Mouse (Mus musculus): ENCODE measurements around the gene Cyp4f37.
A peak's percentile ranks its signal among the peaks of the same experiment; 100 is the strongest.

Gene Cyp4f37

GRCm38 (mm10) chr17:32680404-32680803, 59.3 kb downstream of the Cyp4f37 start:
- DNase-seq (ENCODE audit: low read depth in 1 of 2, low spot score in 2 of 2) = peak; percentile 2 to 22

GRCm38 (mm10) chr17:32685048-32685750, 64.1 kb downstream of the Cyp4f37 start, which contains the start of gene Cyp4f15:
Cyp4f15 (plus strand) TSS chr17:32685627.
- DNase-seq (ENCODE audit: low read depth in 1 of 2, low spot score in 2 of 2) = no peak

All from monocyte, adult 2 months (primary cell).